Mouse (Mus musculus) liver, postnatal 0 days (tissue): ENCODE measurements at regions not wholly inside any gene's neighbourhood (a gene's known extent, or its start where the extent isn't known, plus 50 kb on each side); places are given as distances from the start of the nearest gene placed in this dataset.
A peak's percentile ranks its signal among the peaks of the same experiment; 100 is the strongest.

Source experiments
- ATAC-seq: fragments of 200-750 bp; cut with Nextera tagmentation; 2 replicates; pipeline ENCODE4 v1.8.0; 2017; ENCODE audit warnings: mild to moderate bottlenecking, moderate library complexity
- DNase-seq: peaks from one replicate; pipeline ENCODE4 v3.0.0-alpha.2; 2016
- H3K27ac ChIP-seq: fragments of 300-500 bp; sonication (generic); 2 replicates; pipeline ENCODE4 v1.5.1; 2014; ENCODE audit warnings: antibody characterized with exemption, moderate library complexity, mild to moderate bottlenecking, low read depth
- H3K27me3 ChIP-seq: fragments of 300-500 bp; sonication (generic); 2 replicates; pipeline ENCODE4 v1.6.1; 2014; ENCODE audit warnings: low read length, control low read depth, mixed read lengths; ENCODE audit not compliant: insufficient read depth
- H3K36me3 ChIP-seq: fragments of 300-500 bp; sonication (generic); replicated peaks from 2 replicates; pipeline ENCODE4 v1.6.1; 2014; ENCODE audit warnings: mild to moderate bottlenecking, control low read depth, low read length, moderate library complexity, mixed read lengths; ENCODE audit not compliant: insufficient read depth
- H3K4me1 ChIP-seq: fragments of 300-500 bp; sonication (generic); 2 replicates; pipeline ENCODE4 v1.6.1; 2014; ENCODE audit warnings: antibody characterized with exemption, mild to moderate bottlenecking, control low read depth; ENCODE audit not compliant: insufficient read depth
- H3K4me2 ChIP-seq: fragments of 300-500 bp; sonication (generic); 2 replicates; pipeline ENCODE4 v1.6.1; 2014; ENCODE audit warnings: low read depth, mild to moderate bottlenecking, low read length, moderate library complexity, mixed read lengths
- H3K4me3 ChIP-seq: fragments of 300-500 bp; sonication (generic); 2 replicates; pipeline ENCODE4 v1.5.1; 2014; ENCODE audit warnings: low read depth, low read length
- H3K9ac ChIP-seq: fragments of 300-500 bp; sonication (generic); replicated peaks from 2 replicates; pipeline ENCODE4 v1.6.1; 2014; ENCODE audit warnings: mild to moderate bottlenecking, moderate library complexity
- H3K9me3 ChIP-seq: fragments of 300-500 bp; sonication (generic); 2 replicates; pipeline ENCODE4 v1.6.1; 2016; ENCODE audit warnings: mild to moderate bottlenecking, control low read depth, low read length, mixed read lengths
- CTCF ChIP-seq: sonication (generic); IDR thresholded peaks from 2 replicates; pipeline ENCODE4 v1.5.1; 2016; ENCODE audit warnings: antibody characterized with exemption, low read depth
- EP300 ChIP-seq: IDR thresholded peaks from 2 replicates; pipeline ENCODE4 v1.6.1; 2016; ENCODE audit warnings: antibody characterized with exemption, low read depth, mild to moderate bottlenecking
- WGBS: fragments of 180-500 bp; shearing (Covaris S2); extraction: QIAGEN DNeasy Blood & Tissue Kit; methylation state at CpG from one replicate; pipeline ENCODE4 v1.1.7; 2014; ENCODE audit not compliant: insufficient replicate concordance; 5-methylcytosine and 5-hydroxymethylcytosine counted together

GRCm38 (mm10) chr10:96356980-96357624 lies 220.7 kb downstream of the Gm5426 start:
- H3K36me3 ChIP-seq = no peaks in the 10 kb centered on the region
- H3K4me2 ChIP-seq = no peak overlapping the region
- no peaks in the 10 kb centered on the region for H3K27me3 ChIP-seq
- no peak overlapping the region for H3K27ac ChIP-seq
- no peak overlapping the region for H3K4me3 ChIP-seq
- no peak overlapping the region for H3K9ac ChIP-seq
- TF ChIP-seq CTCF = no peak
- TF ChIP-seq EP300 = no peak
- peaks cover 1% of the 10 kb centered on the region; the same call in 1 of the 2 replicates for H3K4me1 ChIP-seq
- ATAC-seq (no peak), DNase-seq (no peak)
- WGBS = 83% methylated on average over 1 of the region's 1 CpGs
- no peaks in the 10 kb centered on the region for H3K9me3 ChIP-seq

GRCm38 (mm10) chr10:96357632-96358031 lies 221.2 kb downstream of the Gm5426 start:
- WGBS = 73% methylated on average over 5 of the region's 5 CpGs
- Histone ChIP-seq H3K4me3 (no peak overlapping the region), H3K27ac (no peak overlapping the region), H3K9ac (no peak overlapping the region), H3K9me3 (no peaks in the 10 kb centered on the region), H3K4me2 (no peak overlapping the region), H3K27me3 (no peaks in the 10 kb centered on the region), H3K4me1 (peaks cover 2% of the 10 kb centered on the region; the same call in 1 of the 2 replicates), H3K36me3 (no peaks in the 10 kb centered on the region)
- ATAC-seq (no peak), DNase-seq (no peak)
- no peak for TF ChIP-seq CTCF
- TF ChIP-seq EP300 = no peak

- DNase-seq (no peak), ATAC-seq (no peak)
- Histone ChIP-seq H3K36me3 (no peaks in the 10 kb centered on the region), H3K9me3 (no peaks in the 10 kb centered on the region), H3K4me1 (peaks cover 2% of the 10 kb centered on the region; the same call in 1 of the 2 replicates), H3K9ac (no peak overlapping the region), H3K27me3 (no peaks in the 10 kb centered on the region), H3K4me3 (no peak overlapping the region), H3K4me2 (no peak overlapping the region), H3K27ac (no peak overlapping the region)
- TF ChIP-seq EP300 = no peak
- TF ChIP-seq CTCF = no peak
- WGBS = 74% methylated on average over 2 of the region's 2 CpGs
Measured at GRCm38 (mm10) chr10:96358984-96359383, 222.6 kb downstream of the Gm5426 start.

- no peak for DNase-seq
- no peak for ATAC-seq
- TF ChIP-seq EP300 (no peak), CTCF (no peak)
- H3K27me3 ChIP-seq = no peaks in the 10 kb centered on the region
- no peak overlapping the region for H3K4me3 ChIP-seq
- WGBS = 44% methylated on average over 3 of the region's 3 CpGs
- H3K4me2 ChIP-seq = peak overlapping the region; percentile 15; the same call in 1 of the 2 replicates
- peaks cover 2% of the 10 kb centered on the region; the same call in 1 of the 2 replicates for H3K4me1 ChIP-seq
- H3K9me3 ChIP-seq = no peaks in the 10 kb centered on the region
- H3K27ac ChIP-seq = peak overlapping the region; percentile 49
- H3K9ac ChIP-seq = no peak overlapping the region
- no peaks in the 10 kb centered on the region for H3K36me3 ChIP-seq
Measured at GRCm38 (mm10) chr10:96362211-96362610, 225.8 kb downstream of the Gm5426 start.

- ATAC-seq (no peak), DNase-seq (no peak)
- Histone ChIP-seq H3K27me3 (no peaks in the 10 kb centered on the region), H3K9ac (no peak overlapping the region), H3K4me2 (no peak overlapping the region), H3K9me3 (no peaks in the 10 kb centered on the region), H3K4me1 (peaks cover 2% of the 10 kb centered on the region; the same call in 1 of the 2 replicates), H3K36me3 (no peaks in the 10 kb centered on the region), H3K4me3 (no peak overlapping the region), H3K27ac (no peak overlapping the region)
- 66% methylated on average over 4 of the region's 4 CpGs for WGBS
- TF ChIP-seq EP300 = no peak
- TF ChIP-seq CTCF = no peak
Measured at GRCm38 (mm10) chr10:96363867-96364266, 227.5 kb downstream of the Gm5426 start.

- no peak for DNase-seq
- 56% methylated on average over 3 of the region's 3 CpGs for WGBS
- no peak overlapping the region for H3K9ac ChIP-seq
Measured at GRCm38 (mm10) chr10:96365101-96365500, 228.7 kb downstream of the Gm5426 start.

More at GRCm38 (mm10) chr10:96365101-96365500, 228.7 kb downstream of the Gm5426 start:
- Histone ChIP-seq H3K27me3 (no peaks in the 10 kb centered on the region), H3K9me3 (no peaks in the 10 kb centered on the region), H3K4me2 (no peak overlapping the region), H3K36me3 (no peaks in the 10 kb centered on the region), H3K27ac (no peak overlapping the region), H3K4me3 (no peak overlapping the region), H3K4me1 (peaks cover 2% of the 10 kb centered on the region; the same call in 1 of the 2 replicates)
- ATAC-seq = no peak
- TF ChIP-seq CTCF (no peak), EP300 (no peak)
